Mouse (Mus musculus): Measurements from ENCODE around the gene Rbfox3. TPM values are rescaled to one million over a fixed set of nuclear protein-coding genes. Genes with fewer than 3 reads are reported as not detected.
"Not testable (repeated sequence)": the region's sequence is repeated elsewhere in the genome, so short reads cannot be mapped to it uniquely, and the experiment has no call there.

The Rbfox3 gene
- polyA plus RNA-seq, 1 experiment from 2014 or later = 54.9 TPM

- H3K27me3 ChIP-seq (ENCODE audit: control insufficient read depth, insufficient read depth, low read depth, low read length); ATAC-seq; H3K27ac ChIP-seq (ENCODE audit: low read length); H3K9me3 ChIP-seq (replicated peaks; ENCODE audit: control insufficient read depth, low read length, poor library complexity, severe bottlenecking); H3K9ac ChIP-seq (ENCODE audit: low read depth, low read length); H3K4me3 ChIP-seq (ENCODE audit: low read depth, low read length); H3K4me2 ChIP-seq (ENCODE audit: low read length); H3K36me3 ChIP-seq (ENCODE audit: control insufficient read depth, insufficient read depth, low read length): not testable (repeated sequence)
- WGBS = 86% methylated on average over 2 of the region's 2 CpGs
- H3K4me1 ChIP-seq (ENCODE audit: control insufficient read depth, insufficient read depth, low read length) = peaks cover 31% of the 10 kb centered on the region
Observed at GRCm38 (mm10) chr11:118774777-118775176, 136.6 kb downstream of the Rbfox3 start.

GRCm38 (mm10) chr11:118773076-118773583 is 138.3 kb downstream of the Rbfox3 start:
- Histone ChIP-seq H3K27me3 (ENCODE audit: control insufficient read depth, insufficient read depth, low read depth, low read length) (no peaks in the 10 kb centered on the region), H3K4me3 (ENCODE audit: low read depth, low read length) (no peak overlapping the region), H3K4me1 (ENCODE audit: control insufficient read depth, insufficient read depth, low read length) (peaks cover 40% of the 10 kb centered on the region), H3K9me3 (replicated peaks; ENCODE audit: control insufficient read depth, low read length, poor library complexity, severe bottlenecking) (no peaks in the 10 kb centered on the region), H3K4me2 (ENCODE audit: low read length) (no peak overlapping the region), H3K27ac (ENCODE audit: low read length) (peak overlapping the region; percentile 35), H3K36me3 (ENCODE audit: control insufficient read depth, insufficient read depth, low read length) (no peaks in the 10 kb centered on the region), H3K9ac (ENCODE audit: low read depth, low read length) (no peak overlapping the region)
- no peak for ATAC-seq
- 46% methylated on average over 12 of the region's 12 CpGs for WGBS

DNA sequence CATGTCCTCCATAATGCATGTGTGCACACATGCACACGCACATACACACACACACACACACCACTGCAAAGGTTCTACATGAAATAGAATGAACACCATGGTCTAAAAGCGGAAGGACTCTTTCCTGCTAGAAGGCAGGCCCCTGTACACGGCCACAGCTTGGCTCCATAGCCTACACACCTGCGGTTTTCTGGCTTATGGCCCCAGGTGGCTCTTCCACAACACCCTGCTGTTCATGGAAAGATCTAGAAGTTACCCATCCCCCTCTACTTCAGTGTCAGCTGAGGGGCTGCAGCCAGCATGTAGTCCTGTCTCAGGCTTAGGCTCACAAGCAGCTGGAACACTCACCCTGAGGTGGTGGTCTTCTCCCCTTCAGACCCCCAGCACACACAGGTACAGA is 140.0 kb downstream of the Rbfox3 start:
- Histone ChIP-seq H3K27me3 (ENCODE audit: control insufficient read depth, insufficient read depth, low read depth, low read length) (no peaks in the 10 kb centered on the region), H3K36me3 (ENCODE audit: control insufficient read depth, insufficient read depth, low read length) (no peaks in the 10 kb centered on the region), H3K27ac (ENCODE audit: low read length) (peak overlapping the region; percentile 36), H3K9me3 (replicated peaks; ENCODE audit: control insufficient read depth, low read length, poor library complexity, severe bottlenecking) (no peaks in the 10 kb centered on the region), H3K4me3 (ENCODE audit: low read depth, low read length) (no peak overlapping the region), H3K4me1 (ENCODE audit: control insufficient read depth, insufficient read depth, low read length) (peaks cover 42% of the 10 kb centered on the region), H3K4me2 (ENCODE audit: low read length) (no peak overlapping the region), H3K9ac (ENCODE audit: low read depth, low read length) (no peak overlapping the region)
- WGBS = 89% methylated on average over 4 of the region's 4 CpGs
- no peak for ATAC-seq

DNA sequence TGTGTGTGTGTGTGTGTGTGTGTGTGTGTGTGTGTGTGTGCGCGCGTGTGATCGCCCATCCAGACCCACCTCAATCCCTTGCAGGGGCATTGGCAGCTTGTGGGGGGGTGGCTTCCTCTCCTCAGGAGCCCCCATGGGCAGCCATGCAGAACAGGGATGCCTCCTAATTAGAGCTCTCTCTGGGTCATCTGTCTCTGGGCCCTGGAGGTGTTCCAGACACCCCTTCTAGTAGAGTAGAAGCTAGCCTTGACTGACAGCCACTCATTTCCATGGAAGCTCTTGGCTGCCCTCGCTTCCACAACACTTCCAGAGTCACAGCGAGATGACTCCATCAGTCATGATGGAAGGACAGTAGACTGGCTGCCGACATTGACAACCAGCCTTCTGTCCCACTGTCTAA is 140.6 kb downstream of the Rbfox3 start:
- no peak overlapping the region for H3K4me2 ChIP-seq (ENCODE audit: low read length)
- H3K9ac ChIP-seq (ENCODE audit: low read depth, low read length) = no peak overlapping the region
- 85% methylated on average over 3 of the region's 7 CpGs for whole genome bisulfite sequencing
- no peak overlapping the region for H3K27ac ChIP-seq (ENCODE audit: low read length)
- no peaks in the 10 kb centered on the region for H3K9me3 ChIP-seq (replicated peaks; ENCODE audit: control insufficient read depth, low read length, poor library complexity, severe bottlenecking)
- no peak for ATAC-seq
- peaks cover 38% of the 10 kb centered on the region for H3K4me1 ChIP-seq (ENCODE audit: control insufficient read depth, insufficient read depth, low read length)
- H3K4me3 ChIP-seq (ENCODE audit: low read depth, low read length) = no peak overlapping the region
- no peaks in the 10 kb centered on the region for H3K36me3 ChIP-seq (ENCODE audit: control insufficient read depth, insufficient read depth, low read length)
- no peaks in the 10 kb centered on the region for H3K27me3 ChIP-seq (ENCODE audit: control insufficient read depth, insufficient read depth, low read depth, low read length)

DNA sequence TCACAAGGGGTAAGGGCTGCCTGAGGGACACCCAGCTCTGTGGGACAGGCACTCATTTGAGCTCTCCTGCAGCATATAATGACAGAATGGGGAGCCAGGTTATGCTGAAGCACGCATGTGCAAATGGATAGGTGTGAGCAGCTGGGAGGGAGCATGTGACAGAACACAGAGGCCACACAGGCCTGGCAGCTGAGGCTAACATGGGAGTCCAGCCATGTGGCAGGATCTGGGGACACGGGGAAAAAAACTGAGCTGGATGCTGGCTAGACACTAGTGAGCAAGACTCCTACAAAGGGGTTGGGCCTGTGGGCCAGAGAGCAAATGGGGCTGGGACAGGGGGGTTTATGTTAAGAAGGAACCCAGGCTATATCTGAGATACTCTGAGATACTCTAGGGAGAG is 141.9 kb downstream of the Rbfox3 start:
- peak overlapping the region; percentile 1; the same call in 1 of the 2 replicates for H3K27ac ChIP-seq (ENCODE audit: low read length)
- no peaks in the 10 kb centered on the region for H3K27me3 ChIP-seq (ENCODE audit: control insufficient read depth, insufficient read depth, low read depth, low read length)
- WGBS = 57% methylated on average over 2 of the region's 2 CpGs
- H3K9me3 ChIP-seq (replicated peaks; ENCODE audit: control insufficient read depth, low read length, poor library complexity, severe bottlenecking) = no peaks in the 10 kb centered on the region
- H3K36me3 ChIP-seq (ENCODE audit: control insufficient read depth, insufficient read depth, low read length) = no peaks in the 10 kb centered on the region
- ATAC-seq = no peak
- H3K4me3 ChIP-seq (ENCODE audit: low read depth, low read length) = no peak overlapping the region
- peaks cover 38% of the 10 kb centered on the region for H3K4me1 ChIP-seq (ENCODE audit: control insufficient read depth, insufficient read depth, low read length)
- H3K9ac ChIP-seq (ENCODE audit: low read depth, low read length) = no peak overlapping the region
- no peak overlapping the region for H3K4me2 ChIP-seq (ENCODE audit: low read length)

DNA sequence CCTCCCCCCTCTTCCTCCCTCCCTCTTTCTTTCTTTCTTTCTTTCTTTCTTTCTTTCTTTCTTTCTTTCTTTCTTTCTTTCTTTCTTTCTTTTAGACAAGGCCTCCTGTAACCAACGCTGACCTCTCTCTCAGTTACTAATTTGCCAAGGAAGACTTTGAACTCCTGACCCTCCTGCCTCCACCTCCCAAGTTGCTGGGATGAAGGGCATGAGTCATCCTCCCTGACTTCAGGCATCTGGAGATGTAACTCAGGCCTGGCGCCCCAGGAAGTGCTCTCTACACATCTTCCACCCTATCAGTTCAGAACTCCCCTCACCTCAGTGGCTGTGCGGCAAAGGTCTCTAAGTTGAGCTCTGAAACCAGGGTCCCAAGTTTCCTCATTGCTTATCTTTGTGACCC is 143.0 kb downstream of the Rbfox3 start:
- Histone ChIP-seq H3K4me3 (ENCODE audit: low read depth, low read length) (no peak overlapping the region), H3K9ac (ENCODE audit: low read depth, low read length) (no peak overlapping the region), H3K4me1 (ENCODE audit: control insufficient read depth, insufficient read depth, low read length) (peaks cover 34% of the 10 kb centered on the region), H3K9me3 (replicated peaks; ENCODE audit: control insufficient read depth, low read length, poor library complexity, severe bottlenecking) (no peaks in the 10 kb centered on the region), H3K27ac (ENCODE audit: low read length) (no peak overlapping the region), H3K4me2 (ENCODE audit: low read length) (no peak overlapping the region), H3K27me3 (ENCODE audit: control insufficient read depth, insufficient read depth, low read depth, low read length) (no peaks in the 10 kb centered on the region), H3K36me3 (ENCODE audit: control insufficient read depth, insufficient read depth, low read length) (no peaks in the 10 kb centered on the region)
- 81% methylated on average over 3 of the region's 3 CpGs for WGBS
- ATAC-seq = no peak

GRCm38 (mm10) chr11:118767411-118767810 is 144.0 kb downstream of the Rbfox3 start:
- ATAC-seq = peak; percentile 4; the same call in 1 of the 2 replicates
- H3K9me3 ChIP-seq (replicated peaks; ENCODE audit: control insufficient read depth, low read length, poor library complexity, severe bottlenecking) = no peaks in the 10 kb centered on the region
- no peak overlapping the region for H3K4me2 ChIP-seq (ENCODE audit: low read length)
- peak overlapping the region; percentile 48 for H3K27ac ChIP-seq (ENCODE audit: low read length)
- H3K9ac ChIP-seq (ENCODE audit: low read depth, low read length) = peak overlapping the region; percentile 15
- H3K4me3 ChIP-seq (ENCODE audit: low read depth, low read length) = no peak overlapping the region
- no peaks in the 10 kb centered on the region for H3K36me3 ChIP-seq (ENCODE audit: control insufficient read depth, insufficient read depth, low read length)
- WGBS = 39% methylated on average over 4 of the region's 4 CpGs
- peaks cover 28% of the 10 kb centered on the region for H3K4me1 ChIP-seq (ENCODE audit: control insufficient read depth, insufficient read depth, low read length)
- H3K27me3 ChIP-seq (ENCODE audit: control insufficient read depth, insufficient read depth, low read depth, low read length) = no peaks in the 10 kb centered on the region

DNA sequence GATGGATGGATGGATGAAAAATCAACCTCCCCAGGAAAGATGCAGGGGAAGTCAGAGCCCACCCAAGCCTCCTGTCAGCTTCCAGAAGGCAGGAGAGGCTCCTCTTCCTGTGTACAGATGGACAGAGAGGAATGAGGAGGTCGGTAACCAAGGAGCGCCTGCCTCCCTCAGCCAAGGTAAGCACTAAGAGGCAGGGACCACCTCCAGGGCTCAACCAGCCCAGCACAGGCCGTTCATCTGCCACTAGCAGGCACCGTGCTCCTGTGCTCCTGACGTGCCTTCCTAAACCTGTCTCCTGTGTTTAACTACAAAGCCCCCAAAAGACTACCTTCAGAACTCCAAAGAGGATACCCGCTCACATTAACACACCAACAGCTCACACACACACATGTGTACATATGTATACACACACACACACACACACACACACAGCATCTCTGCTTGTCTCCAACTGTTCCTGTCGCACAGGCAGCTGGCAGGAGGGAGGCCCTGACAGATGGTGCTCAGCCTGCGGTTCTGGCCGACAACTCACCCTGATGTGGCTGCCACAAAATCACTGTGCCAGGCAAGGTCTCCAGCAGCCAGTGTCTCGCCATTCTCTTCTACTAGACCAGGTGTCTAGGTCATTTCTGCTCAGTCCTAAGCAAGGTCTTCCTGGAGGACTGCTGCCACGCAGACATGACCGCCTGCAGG is 151.0 kb downstream of the Rbfox3 start:
- ATAC-seq = no peak
- Histone ChIP-seq H3K27me3 (ENCODE audit: control insufficient read depth, insufficient read depth, low read depth, low read length) (no peaks in the 10 kb centered on the region), H3K4me2 (ENCODE audit: low read length) (no peak overlapping the region), H3K4me1 (ENCODE audit: control insufficient read depth, insufficient read depth, low read length) (peaks cover 2% of the 10 kb centered on the region; the same call in 1 of the 2 replicates), H3K9me3 (replicated peaks; ENCODE audit: control insufficient read depth, low read length, poor library complexity, severe bottlenecking) (no peaks in the 10 kb centered on the region; the same call in 1 of the 2 replicates), H3K9ac (ENCODE audit: low read depth, low read length) (no peak overlapping the region), H3K36me3 (ENCODE audit: control insufficient read depth, insufficient read depth, low read length) (no peaks in the 10 kb centered on the region), H3K4me3 (ENCODE audit: low read depth, low read length) (no peak overlapping the region), H3K27ac (ENCODE audit: low read length) (peak overlapping the region; percentile 7; the same call in 1 of the 2 replicates)
- WGBS = 65% methylated on average over 12 of the region's 12 CpGs

DNA sequence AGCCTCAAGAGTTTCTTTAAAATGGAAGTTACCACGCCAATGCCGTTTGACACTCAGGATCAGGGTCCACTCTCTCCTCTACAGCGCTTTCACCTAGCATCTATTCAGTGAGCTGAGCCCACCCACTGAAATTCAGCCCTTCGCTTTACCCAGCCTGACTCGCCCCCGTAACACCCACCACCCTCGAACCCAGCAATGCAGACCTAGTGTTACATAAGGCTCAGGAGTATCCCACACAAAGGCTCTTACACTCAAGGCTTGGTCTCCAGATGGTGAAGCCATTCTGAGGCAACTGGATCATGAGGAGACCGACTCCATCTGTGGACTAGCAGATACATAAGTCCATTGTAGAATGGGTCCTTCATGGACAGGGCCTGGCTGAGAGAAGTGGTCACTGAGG is 152.2 kb downstream of the Rbfox3 start:
- Histone ChIP-seq H3K27me3 (ENCODE audit: control insufficient read depth, insufficient read depth, low read depth, low read length) (no peaks in the 10 kb centered on the region), H3K4me1 (ENCODE audit: control insufficient read depth, insufficient read depth, low read length) (peaks cover 13% of the 10 kb centered on the region), H3K9me3 (replicated peaks; ENCODE audit: control insufficient read depth, low read length, poor library complexity, severe bottlenecking) (no peaks in the 10 kb centered on the region; the same call in 1 of the 2 replicates), H3K36me3 (ENCODE audit: control insufficient read depth, insufficient read depth, low read length) (no peaks in the 10 kb centered on the region), H3K4me2 (ENCODE audit: low read length) (no peak overlapping the region), H3K4me3 (ENCODE audit: low read depth, low read length) (no peak overlapping the region), H3K9ac (ENCODE audit: low read depth, low read length) (no peak overlapping the region), H3K27ac (ENCODE audit: low read length) (no peak overlapping the region)
- 96% methylated on average over 8 of the region's 8 CpGs for WGBS
- no peak for ATAC-seq
